Mouse (Mus musculus) adrenal gland, adult 18-20 months (tissue): ENCODE results near the gene Sqstm1. TPM values are rescaled to one million over a fixed set of nuclear protein-coding genes. Genes with fewer than 3 reads are reported as not detected.

Experiments
- microRNA-seq, 2 experiments: library from miRNA; unstranded; fragments of <30 nt; microRNA quantifications; one replicate each; pipeline ENCODE4 v1.2.0; 2021; ENCODE audit warnings: borderline number of aligned reads in 2 of 2
- total RNA-seq, 2 experiments: library from RNA; stranded (reverse); gene quantifications; 1 replicate in 1 of 2; 2 replicates in 1 of 2; pipeline ENCODE4 v1.2.3; 2021

The Sqstm1 gene
- total RNA-seq, 2 experiments from 2014 or later = 715 to 956 TPM

Small RNA genes within 50 kb of the gene (microRNA-seq; reads per million reads assigned to microRNA genes)
- gene Mir6919 = 1.9 to 2.4 reads per million in 2 experiments

Other genes with a start within 250 kb of the Sqstm1 start
- 100 to 1,000 TPM in 1 of 2 experiments, 10 to 100 TPM in 1; 99.5 to 105 TPM for gene Rnf130, start 185.5 kb downstream of the Sqstm1 start, total RNA-seq
- gene Tbc1d9b, start 79.4 kb downstream of the Sqstm1 start, total RNA-seq = 100 to 1,000 TPM; 121 to 127 TPM
- gene Mrnip, start 36.4 kb downstream of the Sqstm1 start, total RNA-seq = 1 to 10 TPM; 4.4 to 5.3 TPM
- gene Mgat4b, start 63 bp upstream of the Sqstm1 start, total RNA-seq = 100 to 1,000 TPM in 1 of 2 experiments, 10 to 100 TPM in 1; 89.3 to 110 TPM
- 10 to 100 TPM; 15.2 to 46.9 TPM for gene Ltc4s, start 27.8 kb upstream of the Sqstm1 start, total RNA-seq
- gene Maml1, start 81.5 kb upstream of the Sqstm1 start, total RNA-seq = 10 to 100 TPM; 18.0 to 23.1 TPM
- 100 to 1,000 TPM; 431 to 540 TPM for gene Canx, start 114.8 kb upstream of the Sqstm1 start, total RNA-seq
- gene Cby3, start 143.6 kb upstream of the Sqstm1 start, total RNA-seq = not detected
- 100 to 1,000 TPM; 281 to 308 TPM for gene Hnrnph1, start 166.2 kb upstream of the Sqstm1 start, total RNA-seq
- gene Rufy1, start 220.3 kb upstream of the Sqstm1 start, total RNA-seq = 10 to 100 TPM; 34.5 to 39.4 TPM